Mouse (Mus musculus) embryonic facial prominence, embryonic 14.5 days (tissue): ENCODE measurements around the gene Gm30737. TPM values are rescaled to one million over a fixed set of nuclear protein-coding genes. Genes with fewer than 3 reads are reported as not detected.
"Not testable (repeated sequence)": the region's sequence is repeated elsewhere in the genome, so short reads cannot be mapped to it uniquely, and the experiment has no call there.

ENCODE experiments used
- ATAC-seq: fragments of 200-750 bp; cut with Nextera tagmentation; 2 replicates; pipeline ENCODE4 v1.8.0; 2017; ENCODE audit warnings: low read depth, moderate number of reproducible peaks, moderate TSS enrichment
- DNase-seq: peaks from one replicate; pipeline ENCODE4 v3.0.0-alpha.2; 2015; ENCODE audit warnings: low spot score
- H3K27ac ChIP-seq: fragments of 300-500 bp; sonication (generic); replicated peaks from 2 replicates; pipeline ENCODE4 v1.5.1; 2014; ENCODE audit warnings: low read depth, mild to moderate bottlenecking, low read length, moderate library complexity
- H3K27me3 ChIP-seq: fragments of 300-500 bp; sonication (generic); replicated peaks from 2 replicates; pipeline ENCODE4 v1.6.1; 2014; ENCODE audit warnings: low read length; ENCODE audit not compliant: control insufficient read depth, insufficient read depth
- H3K36me3 ChIP-seq: fragments of 300-500 bp; sonication (generic); 2 replicates; pipeline ENCODE4 v1.6.1; 2014; ENCODE audit warnings: low read length, mixed read lengths; ENCODE audit not compliant: control insufficient read depth, insufficient read depth
- H3K4me1 ChIP-seq: fragments of 300-500 bp; sonication (generic); 2 replicates; pipeline ENCODE4 v1.6.1; 2014; ENCODE audit warnings: antibody characterized with exemption, low read length; ENCODE audit not compliant: control insufficient read depth, insufficient read depth
- H3K4me2 ChIP-seq: fragments of 300-500 bp; sonication (generic); 2 replicates; pipeline ENCODE4 v1.6.1; 2014; ENCODE audit warnings: low read depth, mild to moderate bottlenecking, low read length, moderate library complexity, mixed read lengths
- H3K4me3 ChIP-seq: fragments of 300-500 bp; sonication (generic); 2 replicates; pipeline ENCODE4 v1.5.1; 2014; ENCODE audit warnings: low read depth, mild to moderate bottlenecking, low read length
- H3K9ac ChIP-seq: fragments of 300-500 bp; sonication (generic); 2 replicates; pipeline ENCODE4 v1.6.1; 2014; ENCODE audit warnings: low read depth, mild to moderate bottlenecking, low read length, moderate library complexity, mixed read lengths
- H3K9me3 ChIP-seq: fragments of 300-500 bp; sonication (generic); 2 replicates; pipeline ENCODE4 v1.6.1; 2016; ENCODE audit warnings: low read length; ENCODE audit not compliant: control insufficient read depth
- WGBS: fragments of 180-500 bp; shearing (Covaris S2); extraction: QIAGEN DNeasy Blood & Tissue Kit; methylation state at CpG from one replicate; pipeline ENCODE4 v1.1.7; 2014; 5-methylcytosine and 5-hydroxymethylcytosine counted together
- polyA plus RNA-seq: library from polyadenylated mRNA; unstranded; fragments of >200 nt; fragmentation: Nextera tagmentation; extraction: Ambion mirVana; gene quantifications from 2 replicates; pipeline ENCODE4 v1.2.1, GENCODE M21; 2014

Gm30737 gene
- polyA plus RNA-seq = not detected in 2 replicates

GRCm38 (mm10) chrY:14400410-14400809 is at the start of gene Gm30737:
TSS of gene Gm30737 (plus strand) at chrY:14400710.
- H3K27ac ChIP-seq, H3K4me3 ChIP-seq, H3K4me2 ChIP-seq, H3K36me3 ChIP-seq, H3K4me1 ChIP-seq, DNase-seq, H3K9me3 ChIP-seq, H3K9ac ChIP-seq, ATAC-seq, H3K27me3 ChIP-seq: not testable (repeated sequence)
- no CpG with 5 or more reads among the region's 7 CpGs for WGBS
